Mouse (Mus musculus) cerebellum, postnatal 10 days (tissue): ENCODE measurements at regions not wholly inside any gene's neighbourhood (a gene's known extent, or its start where the extent isn't known, plus 50 kb on each side); places are given as distances from the start of the nearest gene placed in this dataset.

Source experiments
- DNase-seq, 2 experiments: peaks; one replicate each; pipeline ENCODE4 v3.0.0; 2021; ENCODE audit warnings: mixed read lengths in 2 of 2

GRCm38 (mm10) chr2:18445809-18446208 lies 53.2 kb upstream of the Dnajc1 start:
- DNase-seq, result no peak
